Mouse (Mus musculus) MEL-GATA-1-ER (cell line): Measurements from ENCODE around the gene Cd101.

Experiments used
- DNase-seq: peaks from one replicate; pipeline ENCODE4 v3.0.0-alpha.2; 2012; ENCODE audit warnings: low read depth; ENCODE audit errors: extremely low read depth

The Cd101 gene

DNA sequence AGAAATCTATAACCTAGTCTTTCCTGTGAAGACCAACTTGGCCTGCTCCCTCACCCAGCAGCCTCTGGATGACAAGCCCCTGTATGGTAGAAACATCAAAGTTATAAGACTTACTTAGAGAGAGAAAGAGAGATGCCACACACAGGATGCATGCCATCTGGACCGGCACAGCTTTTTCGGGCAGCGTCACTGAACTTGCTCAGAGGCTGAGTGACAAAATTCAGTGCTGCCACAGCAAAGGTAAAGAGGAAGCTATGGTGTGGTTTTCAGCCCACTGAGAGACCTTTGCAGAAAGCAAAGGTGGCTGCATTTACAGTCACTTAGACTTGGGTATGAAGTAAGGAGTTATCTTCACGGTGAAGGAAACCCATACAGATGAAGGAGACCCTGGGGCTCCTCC lies at the start of gene Cd101:
TSS of gene Cd101 (minus strand) at position 218 of the 400 bp plus-strand sequence.
- no peak for DNase-seq

DNA sequence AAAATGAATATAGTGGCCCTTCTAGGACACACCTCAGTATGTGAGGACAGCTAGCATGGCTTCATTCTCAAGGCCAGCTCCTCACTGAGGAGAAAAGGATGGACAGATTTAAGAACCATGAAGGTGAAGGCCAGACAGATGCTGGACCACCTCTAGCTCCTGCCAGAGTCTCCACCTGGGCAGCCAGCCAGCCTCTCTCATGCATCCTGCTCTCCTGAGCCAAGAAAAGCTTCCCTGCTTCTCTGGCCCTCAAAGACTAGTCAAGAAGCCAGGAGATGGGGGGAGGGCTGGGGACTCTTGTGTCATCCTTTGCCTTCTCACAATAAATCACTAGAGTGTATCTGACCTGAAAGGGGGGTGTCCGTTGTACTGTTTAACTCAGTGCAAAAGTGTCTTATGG lies 49.0 kb upstream of the Cd101 start:
- no peak for DNase-seq

DNA sequence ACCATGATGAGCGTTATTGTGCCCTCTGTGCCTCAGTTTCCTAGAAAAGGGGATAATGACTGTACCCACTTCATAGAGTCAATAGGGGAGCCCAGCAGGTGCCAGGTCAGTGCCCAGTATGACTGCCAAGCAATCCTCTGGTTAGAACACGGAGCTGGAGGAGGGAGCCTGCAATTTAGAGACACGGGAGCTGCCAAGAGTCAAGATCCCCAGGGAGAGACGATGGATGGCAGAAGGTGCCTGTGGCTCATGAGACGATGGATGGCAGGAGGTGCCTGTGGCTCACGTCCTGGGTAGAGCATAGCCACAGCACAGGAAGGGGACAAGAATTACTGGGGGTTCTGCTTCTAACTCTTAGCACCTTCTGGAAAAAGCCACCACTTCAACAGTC lies 48.3 kb upstream of the Cd101 start:
- DNase-seq, result no peak

DNA sequence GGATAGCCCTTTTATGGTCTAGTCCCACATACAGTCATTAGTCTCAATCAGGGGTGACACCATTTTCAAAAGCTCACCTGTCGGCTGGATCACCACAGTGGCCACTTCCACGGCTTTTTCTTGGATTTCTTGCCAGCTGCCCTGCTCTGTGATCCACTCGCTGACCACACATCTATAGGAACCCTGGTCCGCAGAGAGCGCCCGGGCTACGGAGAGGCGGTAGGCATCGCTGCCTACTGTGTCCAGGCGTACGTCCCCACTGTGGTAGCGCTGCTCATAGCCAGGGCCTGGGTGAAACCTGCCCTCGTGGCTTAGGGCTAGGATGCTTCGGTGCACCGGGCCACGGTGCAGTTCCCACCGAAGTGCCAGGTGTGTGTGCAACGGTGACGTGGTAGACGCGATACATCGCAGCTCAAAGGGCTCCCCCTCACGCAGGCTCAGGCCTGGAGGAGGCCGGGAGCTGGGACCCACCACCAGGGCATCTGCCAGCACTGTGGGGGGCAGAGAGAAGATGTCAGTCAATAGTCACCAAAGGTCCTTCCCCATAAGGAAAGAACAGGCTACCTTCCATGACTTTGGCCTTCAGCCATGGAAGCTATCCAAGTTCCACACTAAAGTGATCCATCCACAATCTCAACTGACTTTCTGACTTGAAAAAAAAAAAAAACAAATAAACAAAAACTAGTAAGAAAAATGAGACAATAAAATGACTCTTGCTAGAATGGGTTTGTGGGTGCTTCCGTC lies 47.8 kb upstream of the Cd101 start:
- no peak for DNase-seq

DNA sequence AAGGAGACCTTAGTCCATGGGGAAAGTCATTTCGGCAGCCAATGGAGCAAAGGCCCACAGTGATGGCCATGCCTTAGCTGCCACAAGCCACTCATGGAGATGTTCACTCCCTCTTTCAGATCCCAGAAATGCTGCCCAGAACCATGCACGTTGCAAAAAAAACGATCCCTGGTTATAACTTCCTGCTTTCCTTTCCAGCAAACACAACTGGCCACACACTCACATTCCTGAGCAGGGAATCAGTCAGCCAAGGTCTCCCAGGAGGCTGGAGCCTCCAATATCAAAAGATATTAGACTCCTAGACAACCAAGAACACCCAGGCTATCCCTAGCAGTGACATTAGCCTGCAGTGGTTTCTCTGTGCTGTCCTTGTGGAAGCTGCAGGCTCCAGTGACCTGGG lies 46.5 kb upstream of the Cd101 start:
- no peak for DNase-seq

DNA sequence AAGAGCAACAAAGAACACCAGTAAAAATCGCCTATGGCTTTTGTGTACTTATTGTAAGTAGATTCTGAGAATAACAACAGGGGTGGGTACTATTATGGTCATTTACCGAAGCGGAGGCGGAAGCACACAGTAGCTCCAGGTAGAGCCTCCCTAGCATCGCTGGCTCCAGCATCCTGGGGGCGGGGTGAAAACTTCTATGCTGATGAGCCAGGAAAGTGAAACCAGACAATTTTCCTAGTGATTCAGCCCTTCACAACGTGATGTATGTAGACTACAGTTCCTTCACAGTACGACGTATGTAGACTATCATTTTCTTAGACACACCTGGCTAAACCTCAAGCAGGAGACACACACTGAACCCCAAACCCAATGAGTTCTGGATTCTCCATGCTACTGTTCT lies 44.0 kb upstream of the Cd101 start:
- no peak for DNase-seq

DNA sequence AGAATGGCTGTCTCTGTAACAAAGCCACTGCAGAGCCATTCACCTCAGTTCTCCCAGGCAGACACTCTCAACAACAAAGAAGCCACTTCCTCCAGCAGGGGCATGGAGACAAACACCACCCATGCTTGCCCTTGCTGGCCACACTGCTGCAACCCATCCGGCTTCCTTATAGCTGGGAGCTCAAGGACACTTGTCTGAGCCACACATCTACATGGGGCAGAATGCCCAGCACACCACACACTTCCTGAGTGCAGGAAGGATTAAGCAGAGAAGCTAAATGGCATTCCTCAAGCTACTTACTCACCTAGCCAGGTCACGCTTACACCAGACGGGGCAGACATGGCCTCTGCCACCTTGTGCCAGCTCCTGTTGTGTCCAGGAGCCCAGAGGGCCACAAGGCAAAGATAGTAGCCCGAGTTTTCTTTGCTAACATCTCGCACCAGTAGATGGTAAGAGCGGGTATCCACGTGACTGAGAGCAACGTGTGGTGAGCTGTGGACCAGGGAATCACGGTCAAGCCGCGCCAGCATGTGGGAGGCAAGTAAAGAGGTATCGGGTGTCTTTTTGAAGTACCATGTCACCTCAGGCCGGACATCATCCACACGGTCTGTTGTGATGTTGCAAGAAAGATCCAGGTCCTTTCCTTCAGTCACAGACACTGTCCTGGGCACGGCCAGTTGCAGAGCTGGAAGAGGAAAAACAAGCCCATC lies 43.3 kb upstream of the Cd101 start:
- no peak for DNase-seq

DNA sequence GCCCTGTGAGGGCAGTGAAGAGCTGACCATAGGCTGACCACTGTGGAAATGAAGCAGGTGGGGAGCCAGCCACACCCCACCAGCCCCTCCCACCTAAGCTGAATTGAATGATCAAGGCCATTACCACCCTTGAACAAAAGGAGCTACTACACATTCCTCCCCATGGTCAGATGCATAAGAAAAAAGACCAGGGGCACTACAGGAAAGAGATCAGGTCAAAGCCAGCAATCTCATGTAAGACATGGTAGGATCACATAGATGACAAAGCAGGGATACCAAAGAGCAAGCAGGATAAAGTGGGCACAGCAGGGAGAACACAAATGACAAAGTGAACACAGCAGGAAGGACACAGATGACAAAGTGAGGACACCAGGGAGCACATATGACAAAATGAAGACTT lies 42.2 kb upstream of the Cd101 start:
- no peak for DNase-seq

DNA sequence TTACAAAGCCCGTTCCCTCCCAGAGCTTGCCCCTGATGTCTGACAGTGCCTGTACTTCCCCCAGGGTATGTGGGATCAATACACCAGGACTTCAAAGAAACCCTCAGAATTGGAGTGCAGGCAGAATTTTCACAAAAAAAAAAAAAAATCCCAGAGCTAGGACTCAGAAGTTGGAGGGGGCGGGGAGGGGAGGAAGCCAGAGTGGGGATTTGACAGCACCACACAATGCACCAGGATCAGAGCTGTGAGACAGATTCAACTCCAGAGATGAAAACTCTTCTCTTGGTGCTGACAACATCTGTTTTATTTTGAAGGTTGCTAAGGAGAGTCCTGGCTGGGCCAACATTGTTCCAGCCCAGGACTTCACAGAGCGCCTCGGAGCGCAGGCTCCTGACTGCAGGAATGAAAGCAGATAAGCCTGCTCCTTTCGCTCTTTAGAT lies 41.5 kb upstream of the Cd101 start:
- DNase-seq, result no peak

DNA sequence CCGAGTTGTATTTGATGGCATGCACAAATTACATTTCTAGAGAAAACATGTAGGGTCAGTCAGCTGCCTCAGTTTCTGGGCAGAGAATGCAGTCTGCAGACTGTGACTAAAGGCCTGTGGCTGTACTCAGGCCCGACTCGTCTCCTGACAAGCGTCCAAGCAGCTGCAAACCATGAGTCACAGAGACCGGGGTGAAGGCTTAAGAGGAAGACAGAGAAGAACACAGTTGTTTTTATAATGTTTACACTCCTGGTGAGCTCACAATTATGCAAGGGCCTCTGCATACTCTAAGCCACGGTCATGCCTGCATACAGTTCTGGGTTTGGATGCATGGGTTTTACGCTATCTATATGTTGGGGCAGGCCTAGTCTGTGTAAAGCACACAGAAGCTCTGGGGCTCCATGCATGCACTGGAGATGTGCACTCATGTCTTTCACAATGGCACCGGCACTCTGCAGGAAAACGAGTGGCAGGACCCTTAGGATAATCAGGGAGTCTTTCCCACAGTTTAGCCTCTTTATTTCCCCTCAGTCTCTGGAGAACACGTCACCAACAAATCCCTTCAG lies 41.0 kb upstream of the Cd101 start:
- DNase-seq, result no peak

DNA sequence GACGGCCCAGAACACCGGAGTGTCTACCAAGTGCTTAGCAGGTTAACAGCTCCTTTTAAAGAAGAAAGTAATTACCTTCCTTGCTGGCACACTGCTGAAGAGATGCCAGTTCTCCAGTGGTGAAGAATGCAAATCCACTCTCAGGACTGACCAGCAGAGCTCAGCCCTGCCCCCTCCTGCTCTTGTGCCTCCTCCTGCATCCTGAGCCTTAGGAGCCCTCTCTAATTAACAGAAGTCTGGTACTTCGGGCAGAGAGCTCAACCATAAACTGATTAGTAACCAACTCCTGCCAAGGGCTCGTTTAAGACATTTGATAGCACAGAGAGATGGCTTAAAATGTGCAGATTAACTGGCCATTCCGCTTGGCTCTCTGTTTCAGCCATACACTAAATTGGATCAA lies 39.3 kb upstream of the Cd101 start:
- DNase-seq, result no peak

DNA sequence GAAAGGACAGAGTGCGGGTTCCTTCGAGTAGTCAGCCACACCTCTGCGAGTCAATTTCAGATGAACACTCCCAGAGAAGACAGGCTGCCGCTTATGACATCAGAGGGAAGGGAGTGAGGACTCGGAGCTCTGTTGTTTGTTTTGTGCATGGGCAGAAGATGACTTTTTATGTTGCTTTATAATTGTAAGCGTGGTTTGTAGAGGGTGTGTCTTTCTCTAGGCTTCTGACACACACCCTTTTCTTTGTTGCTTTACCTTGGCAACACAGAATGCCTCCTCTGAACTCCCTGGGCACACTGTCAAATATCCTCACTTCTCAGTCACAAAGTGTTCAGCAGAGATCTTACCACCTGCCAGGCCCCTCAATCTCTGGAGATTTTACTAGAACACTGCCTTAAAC lies 36.8 kb upstream of the Cd101 start:
- DNase-seq, result no peak

DNA sequence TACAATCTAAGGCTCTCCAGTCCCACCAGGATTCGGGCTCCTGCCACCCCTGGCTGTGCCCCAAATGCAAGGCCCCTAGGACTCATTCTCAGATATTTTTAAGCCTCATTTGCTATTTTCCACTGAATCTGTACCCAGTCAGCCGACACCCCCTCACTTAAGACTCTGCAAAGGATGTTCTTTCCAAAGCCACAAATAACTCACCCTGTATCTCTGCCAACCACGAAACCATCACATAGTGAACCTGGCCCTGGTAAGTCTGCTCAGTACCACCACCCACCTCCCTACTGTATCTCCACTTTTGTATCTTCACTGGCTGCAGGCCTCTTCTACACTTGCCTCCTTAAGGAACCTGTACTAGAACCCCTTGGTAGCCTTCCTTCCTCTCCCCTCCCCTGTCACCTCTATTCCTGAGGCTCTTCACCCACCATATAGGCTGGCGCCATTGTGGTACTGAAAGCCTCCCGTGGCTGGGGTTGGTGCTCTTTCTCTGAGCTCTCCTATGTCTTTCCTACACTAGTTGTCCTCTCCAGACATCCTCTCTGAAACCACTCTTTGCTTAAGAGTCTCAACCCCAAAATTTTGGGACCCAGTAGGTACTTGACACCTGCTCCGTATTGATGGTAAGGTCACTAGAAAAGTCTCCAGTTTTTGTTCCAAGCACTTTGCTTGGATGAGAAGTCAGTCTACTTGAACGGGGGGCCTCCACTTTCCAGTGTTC lies 32.7 kb upstream of the Cd101 start:
- DNase-seq, result no peak

DNA sequence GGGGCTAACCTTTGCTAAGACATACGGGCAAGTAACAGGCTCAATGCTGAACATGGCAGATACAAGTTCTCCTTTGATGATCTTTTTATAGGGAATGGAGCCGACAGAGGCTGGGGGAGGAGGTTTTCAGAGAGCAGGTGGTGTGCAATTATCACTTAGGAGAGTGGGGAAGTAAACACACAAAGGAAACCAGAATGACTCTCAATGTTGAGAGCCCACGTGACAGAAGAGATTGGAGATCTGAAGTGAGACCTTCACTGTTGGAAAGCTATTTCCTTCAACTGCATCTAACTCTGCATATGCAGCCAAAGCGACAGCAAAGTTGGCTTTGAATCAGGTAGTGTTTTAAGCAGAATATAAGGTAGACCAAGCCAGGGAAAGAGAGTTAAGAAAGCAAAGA lies 29.9 kb upstream of the Cd101 start:
- DNase-seq, result no peak

DNA sequence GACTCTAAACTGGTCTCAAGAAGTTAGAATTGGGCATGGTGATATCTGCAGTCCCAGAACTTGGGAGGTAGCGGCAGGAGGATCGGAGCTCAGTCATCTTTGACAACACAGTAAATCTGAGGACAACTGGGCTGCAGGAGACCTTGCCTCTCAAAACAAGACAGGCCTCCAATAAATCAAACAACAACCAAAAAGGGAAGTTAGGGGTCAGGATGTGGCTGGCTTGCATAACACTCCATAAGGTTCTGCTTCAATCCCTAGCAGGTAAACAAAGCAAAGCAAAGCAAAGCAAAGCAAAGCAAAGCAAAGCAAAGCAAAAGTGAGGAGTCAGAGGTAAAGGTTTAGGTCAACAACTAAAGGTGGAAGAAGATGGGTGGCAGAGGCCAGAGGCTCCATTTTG lies 28.8 kb upstream of the Cd101 start:
- no peak for DNase-seq

DNA sequence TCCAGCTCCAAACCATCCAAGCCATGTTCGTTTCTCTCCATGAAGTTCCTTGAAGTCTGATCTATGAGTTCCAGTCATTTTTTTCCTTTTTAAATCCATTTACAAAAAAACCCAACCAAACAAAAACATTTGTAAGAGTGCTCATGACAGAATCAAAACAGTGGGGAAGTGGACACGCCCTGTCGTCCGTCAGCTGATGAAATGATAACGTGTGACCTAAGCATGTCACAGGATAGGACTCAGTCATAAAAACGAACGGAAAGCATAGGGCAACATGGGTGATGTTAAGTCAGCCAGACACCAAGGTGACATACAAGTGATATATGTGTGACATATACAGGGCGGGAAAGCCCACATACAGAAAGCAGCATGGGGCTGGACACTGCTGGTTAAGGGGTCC lies 25.9 kb upstream of the Cd101 start:
- DNase-seq, result no peak

DNA sequence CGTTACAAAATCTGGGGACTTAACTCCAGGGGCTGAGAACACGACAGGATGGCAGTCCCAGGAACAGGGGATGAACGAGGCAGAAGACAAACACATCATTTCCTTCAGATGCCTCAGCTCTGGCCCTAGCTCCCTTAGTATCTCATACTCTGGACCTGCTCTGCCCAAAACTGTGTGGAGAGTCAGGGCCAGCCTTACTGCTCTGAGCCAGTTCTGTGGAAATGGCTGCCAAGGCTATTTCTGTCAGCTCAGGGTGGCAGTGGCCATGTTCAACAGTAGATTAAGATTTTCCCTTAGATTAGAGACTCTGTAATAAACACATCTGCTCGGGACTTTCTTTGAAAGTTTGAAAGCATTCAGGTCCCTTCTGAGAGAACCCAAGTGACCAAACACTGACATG lies 22.2 kb upstream of the Cd101 start:
- no peak for DNase-seq

DNA sequence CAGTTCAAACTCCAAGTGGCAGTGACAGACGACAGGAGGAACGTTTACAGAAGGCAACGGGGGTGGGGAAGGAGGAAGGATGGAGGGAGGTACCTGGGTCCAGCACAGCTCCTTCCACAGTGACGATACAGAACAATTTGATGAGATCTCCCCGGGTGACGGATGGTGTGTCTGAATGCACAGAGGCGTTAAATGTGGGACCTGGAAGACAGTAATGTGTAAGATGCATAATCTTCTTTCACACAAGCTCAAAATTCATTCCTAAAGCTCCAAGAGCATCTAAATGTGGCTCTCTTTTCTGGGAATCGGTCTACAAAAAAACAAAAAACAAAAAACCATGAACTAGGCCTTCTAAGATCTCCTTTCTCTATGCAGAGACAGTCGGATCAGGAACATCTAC lies 20.6 kb upstream of the Cd101 start:
- no peak for DNase-seq

DNA sequence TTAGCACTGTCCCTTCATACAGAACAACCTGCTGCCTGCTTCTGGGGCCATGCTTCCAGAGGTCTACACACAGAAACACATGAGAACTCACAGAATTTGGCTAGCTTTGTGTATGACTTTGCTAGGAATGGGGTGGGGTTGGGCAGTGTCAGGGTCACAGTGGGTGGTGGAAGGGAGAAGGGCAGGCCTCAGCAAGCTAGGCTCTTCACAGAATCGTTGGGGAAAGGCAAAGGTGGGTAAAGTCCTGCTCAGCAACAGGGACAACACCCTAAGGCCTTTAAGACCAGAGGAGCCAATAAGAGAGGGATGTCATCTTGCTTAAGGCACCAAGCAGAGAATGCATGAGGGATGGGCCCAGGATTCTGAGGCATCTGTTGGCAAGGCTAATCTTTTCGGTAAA lies 19.4 kb upstream of the Cd101 start:
- DNase-seq, result no peak

DNA sequence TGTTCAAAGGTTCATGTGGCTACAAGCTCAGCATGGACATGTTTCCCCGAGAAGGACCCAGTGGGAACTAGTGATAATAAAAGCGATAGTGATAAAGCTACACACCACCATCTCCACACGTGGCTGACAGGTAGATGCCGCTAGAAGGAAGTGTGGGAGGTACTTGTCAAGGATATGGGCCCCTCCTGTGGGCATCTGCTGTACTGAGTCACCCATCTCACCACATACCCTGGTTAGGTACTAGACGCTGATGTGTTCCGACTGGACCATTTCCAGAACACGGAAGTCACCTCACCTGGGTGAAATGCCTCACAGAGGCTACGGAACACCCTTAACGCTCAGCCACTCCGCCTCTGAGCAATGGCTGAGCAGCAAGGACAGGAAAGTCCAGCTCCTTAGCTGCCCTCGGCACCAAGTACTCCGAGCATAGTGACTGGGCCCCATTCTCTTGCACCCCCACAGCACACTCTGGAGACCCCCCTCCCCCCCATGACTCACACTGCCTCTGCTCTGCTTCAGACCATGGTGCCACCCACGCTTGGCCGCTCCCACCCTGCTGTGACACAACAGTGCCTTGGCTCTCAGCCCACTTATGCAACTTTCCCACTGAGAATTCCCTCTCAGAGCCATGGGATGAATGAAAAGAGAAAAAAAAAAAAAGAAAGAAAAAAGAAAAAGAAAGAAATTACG lies 18.4 kb upstream of the Cd101 start:
- DNase-seq, result no peak

DNA sequence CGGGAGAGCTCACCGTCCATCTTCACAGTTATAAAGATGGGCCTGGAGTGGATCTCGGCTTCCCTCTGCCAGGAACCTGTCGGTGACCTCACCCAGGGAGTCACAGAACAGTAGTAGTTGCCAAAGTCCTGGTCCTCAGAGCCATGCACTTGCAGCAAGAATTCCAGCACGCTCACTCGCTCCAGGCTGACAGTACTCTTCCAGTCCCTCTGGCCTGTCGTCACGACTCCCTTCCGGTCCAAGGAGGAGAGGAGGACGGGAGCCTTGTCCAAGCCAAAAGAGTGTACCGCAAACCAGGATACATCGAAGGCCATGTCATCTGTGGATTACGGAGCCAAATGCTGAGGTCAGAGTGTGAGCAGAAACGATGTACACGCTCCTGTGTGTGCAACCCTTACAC lies 16.1 kb upstream of the Cd101 start:
- DNase-seq, result no peak

DNA sequence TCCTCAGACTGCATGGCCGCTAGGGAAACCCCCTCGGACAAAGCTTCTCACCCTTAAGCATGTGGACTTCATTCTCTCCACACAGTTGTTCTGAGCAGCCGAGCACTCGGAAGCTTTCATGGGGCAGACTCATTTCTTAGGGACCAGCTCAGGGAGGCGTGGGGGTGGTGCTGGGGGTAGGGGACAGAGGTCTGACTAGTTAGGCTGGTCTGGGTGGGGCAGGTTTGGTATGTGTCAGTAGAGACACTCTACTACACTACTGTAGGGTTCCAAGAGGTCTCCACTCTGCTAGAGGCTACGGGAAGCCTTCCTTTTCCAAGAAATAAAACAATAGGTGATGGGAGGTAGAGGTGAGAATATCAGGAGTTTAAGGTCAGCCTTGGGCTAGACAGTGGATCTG lies 15.3 kb upstream of the Cd101 start:
- no peak for DNase-seq
